Mouse (Mus musculus) kidney, adult 11 months (tissue): ENCODE data around the gene Scrn1.

Experiments used
- DNase-seq: peaks from one replicate; pipeline ENCODE4 v3.0.0; 2022

Scrn1 gene

DNA sequence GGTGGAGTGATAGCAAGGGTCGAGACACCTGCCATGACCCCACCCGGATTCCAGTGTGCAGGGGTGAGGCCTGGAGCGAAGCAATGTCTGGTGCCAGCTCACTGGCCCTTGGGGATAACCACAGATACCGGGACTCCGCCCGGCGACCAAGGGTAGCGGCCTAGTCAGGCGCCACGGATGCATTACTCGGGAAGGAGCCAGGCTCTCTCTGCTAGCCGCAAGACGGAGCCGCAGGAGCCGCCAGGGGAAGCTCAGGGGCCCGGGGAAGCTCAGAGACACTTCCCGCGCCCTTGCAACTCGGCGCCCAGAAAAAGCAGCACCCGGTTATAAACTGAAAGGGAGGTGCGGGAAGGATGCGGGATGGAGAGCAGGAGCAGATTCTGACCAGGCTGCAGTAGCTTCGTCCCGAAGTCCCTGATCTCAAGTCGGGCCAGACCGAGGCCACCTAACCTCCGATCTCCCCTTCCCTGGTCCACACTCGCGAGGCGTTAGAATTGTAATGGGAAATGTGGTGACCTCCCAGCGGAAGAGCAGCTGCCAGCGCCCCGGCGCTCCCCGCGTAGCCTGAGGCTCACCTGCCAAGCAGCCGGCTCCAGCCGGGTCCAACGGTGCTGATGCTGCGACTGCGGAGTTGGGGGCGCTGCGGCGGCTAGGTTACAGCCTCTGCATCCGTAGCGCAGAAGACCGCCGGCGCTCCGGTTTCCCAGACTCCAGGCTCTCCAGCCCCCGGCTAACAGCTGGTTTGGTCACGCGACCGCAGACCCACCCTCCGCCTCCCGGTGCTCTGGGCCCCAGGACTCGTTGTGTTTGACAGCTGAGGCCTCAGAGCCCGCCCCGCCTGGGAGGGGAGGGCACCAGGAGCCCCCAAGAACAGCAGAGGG lies at the start of gene Scrn1:
Scrn1 (minus strand) TSS at position 825 of the 881 bp plus-strand sequence.
- DNase-seq = peak; percentile 21

DNA sequence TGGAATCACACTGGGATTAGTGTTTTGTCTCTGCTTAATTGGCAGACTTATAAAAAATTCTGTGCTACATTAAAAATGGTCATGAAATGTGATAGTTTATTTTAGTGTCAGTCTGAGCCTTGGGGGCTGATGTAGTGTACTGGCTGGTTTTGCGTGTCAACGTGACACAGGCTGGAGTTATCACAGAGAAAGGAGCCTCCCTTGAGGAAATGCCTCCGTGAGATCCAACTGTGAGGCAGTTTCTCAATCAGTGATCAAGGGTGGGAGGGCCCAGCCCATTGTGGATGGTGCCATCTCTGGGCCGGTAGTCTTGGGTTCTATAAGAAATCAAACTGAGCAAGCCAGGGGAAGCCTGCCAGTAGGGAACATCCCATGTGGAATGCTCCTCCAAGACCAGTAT lies 40.0 kb upstream of the Scrn1 start:
- DNase-seq = no peak

DNA sequence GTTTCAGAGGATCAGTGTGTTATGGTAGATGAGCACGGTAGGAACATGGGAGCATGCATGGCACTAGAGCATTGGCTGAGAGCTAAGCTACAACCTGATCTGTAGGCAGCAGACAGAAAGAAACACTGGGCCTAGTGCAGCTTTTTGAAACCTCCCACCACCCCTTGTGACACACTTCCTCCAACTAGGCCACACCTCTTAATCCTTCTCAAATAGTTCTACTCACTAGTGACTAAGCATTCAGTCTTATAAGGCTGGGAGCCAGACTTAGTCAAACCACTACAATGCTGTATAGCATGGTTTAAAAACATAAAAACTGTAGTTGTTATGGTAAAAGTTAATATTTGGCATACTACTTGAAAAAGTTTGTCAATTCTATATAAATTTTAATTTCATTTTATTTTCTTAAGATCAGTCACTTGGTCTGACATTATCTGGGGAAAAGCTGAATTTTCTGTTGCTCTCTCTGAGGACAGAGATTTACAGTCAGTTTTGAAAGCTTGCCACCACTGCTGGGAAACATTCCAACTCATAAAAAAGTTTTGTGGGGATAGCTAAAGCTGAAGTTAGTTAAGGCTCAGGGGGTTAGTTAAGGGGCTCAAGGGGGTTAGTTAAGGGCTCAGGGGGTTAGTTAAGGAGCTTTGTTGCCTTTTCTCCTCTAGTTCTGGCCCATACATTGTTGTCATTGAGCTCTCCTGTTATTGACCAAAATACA lies 37.9 kb upstream of the Scrn1 start:
- DNase-seq = no peak

DNA sequence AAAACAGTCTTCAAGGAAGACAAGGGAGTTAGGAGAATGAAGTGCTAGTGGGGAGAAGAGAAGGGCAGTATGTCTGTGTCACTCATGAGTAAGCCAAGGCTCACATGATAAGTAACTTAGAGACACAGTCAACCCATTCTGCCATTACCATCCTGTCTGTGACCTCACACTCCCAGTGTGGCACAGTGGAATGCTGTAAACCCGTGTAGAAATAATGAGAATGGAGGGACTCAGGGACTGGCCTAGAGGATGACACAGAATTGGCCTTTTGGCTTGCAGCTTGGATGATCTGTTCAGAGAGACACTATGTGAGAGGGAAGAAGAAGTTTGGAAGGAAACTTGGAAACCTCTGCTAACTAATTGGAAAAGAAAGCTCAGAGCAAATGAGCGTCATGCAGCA lies 36.6 kb upstream of the Scrn1 start:
- DNase-seq = no peak

DNA sequence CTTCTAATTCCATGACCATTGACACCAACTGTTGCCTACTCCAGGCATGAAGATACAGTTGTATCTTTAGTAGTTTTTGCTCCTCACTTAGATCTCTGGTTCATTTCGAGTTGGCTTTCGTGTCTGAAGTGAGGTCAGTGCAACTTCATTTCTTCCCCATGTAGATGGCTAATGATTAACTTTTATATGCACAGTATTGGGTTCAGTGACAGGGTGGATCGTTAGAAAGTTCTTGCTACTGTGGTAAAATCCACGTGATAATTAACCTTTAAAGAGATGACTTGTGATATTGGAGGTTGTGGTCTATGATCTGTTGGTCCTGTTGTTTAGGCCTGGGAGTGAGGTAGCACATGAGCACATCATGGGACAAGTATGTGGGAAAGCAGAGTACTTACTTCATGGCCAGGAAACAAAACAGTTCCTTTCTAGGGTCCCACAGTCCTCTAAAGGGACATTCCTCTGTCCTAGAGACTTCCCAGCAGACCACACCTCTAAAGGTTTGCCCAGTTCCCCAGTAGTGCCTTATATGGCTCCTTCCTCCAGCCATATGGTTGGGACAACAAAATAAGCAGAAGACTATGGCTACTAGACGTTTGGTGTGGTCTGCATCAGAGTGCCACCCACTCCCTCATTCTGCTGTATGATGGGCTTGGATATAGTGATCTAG lies 34.5 kb upstream of the Scrn1 start:
- no peak for DNase-seq

DNA sequence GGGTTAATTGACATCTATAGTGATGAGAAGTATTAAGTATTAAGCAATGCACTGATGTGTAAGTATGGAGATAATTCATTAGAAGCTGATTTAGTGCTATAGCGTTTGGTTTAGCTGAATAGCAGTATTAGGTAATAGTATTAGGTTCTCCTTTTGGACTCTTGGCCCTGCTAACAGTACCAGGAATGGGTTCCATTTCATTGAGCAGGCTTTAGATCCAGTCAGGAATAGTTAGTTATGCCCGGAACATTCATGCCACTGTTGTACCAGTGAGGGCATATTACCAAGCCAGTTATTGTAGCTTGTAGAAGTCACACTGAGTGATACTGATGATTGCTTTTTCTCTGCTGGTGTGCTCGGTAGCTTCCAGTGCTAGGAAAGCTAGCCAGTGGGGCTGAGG lies 31.4 kb upstream of the Scrn1 start:
- DNase-seq = peak; percentile 22

DNA sequence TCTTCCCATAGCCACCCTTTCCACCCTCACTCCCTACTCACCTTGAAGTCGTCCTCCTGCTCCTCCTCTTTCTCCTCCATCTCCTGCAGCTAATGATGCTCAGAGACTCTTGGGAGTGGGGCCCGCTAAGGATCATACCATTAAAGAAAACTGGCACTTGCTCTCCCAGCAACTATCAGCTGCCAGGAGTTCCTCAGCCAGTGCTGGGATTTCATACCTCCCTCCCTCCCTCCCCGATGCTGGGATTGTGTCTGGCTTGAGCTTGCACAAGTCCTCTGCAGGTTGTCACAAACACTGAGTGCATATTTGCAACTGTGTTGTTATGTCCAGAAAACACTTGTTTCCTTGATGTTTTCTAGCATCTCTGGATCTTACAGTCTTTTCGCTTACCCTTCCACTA lies 30.9 kb upstream of the Scrn1 start, which contains the start of gene Fkbp14:
Fkbp14 (minus strand) TSS at position 101 of the 400 bp plus-strand sequence.
- no peak for DNase-seq

DNA sequence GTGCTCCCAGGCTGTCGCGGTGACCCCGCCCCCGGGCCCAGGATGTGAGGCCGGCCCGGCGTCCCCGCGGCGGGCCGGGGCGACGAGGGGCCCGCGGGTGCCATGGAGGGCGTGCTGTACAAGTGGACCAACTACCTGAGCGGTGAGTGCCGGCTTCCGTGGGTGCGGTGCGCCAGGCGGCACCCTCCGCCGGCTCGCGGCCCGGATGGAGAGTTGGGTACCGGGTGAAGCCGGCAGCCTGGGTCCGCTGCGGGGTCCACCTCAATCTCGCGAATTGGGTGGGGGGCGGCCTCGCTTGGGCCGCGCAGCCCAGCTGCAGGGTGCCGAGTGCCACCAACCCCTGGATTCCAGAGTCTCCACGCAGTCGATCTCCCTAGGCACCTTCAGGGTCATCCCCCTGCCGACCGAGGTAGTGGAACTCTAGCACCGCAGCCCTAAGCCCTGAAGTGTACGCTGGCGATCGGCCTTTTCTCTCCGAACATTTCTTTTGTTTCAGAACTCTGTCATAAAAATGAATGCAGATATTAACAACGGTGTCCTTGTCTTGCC lies 29.1 kb upstream of the Scrn1 start:
- DNase-seq = no peak

DNA sequence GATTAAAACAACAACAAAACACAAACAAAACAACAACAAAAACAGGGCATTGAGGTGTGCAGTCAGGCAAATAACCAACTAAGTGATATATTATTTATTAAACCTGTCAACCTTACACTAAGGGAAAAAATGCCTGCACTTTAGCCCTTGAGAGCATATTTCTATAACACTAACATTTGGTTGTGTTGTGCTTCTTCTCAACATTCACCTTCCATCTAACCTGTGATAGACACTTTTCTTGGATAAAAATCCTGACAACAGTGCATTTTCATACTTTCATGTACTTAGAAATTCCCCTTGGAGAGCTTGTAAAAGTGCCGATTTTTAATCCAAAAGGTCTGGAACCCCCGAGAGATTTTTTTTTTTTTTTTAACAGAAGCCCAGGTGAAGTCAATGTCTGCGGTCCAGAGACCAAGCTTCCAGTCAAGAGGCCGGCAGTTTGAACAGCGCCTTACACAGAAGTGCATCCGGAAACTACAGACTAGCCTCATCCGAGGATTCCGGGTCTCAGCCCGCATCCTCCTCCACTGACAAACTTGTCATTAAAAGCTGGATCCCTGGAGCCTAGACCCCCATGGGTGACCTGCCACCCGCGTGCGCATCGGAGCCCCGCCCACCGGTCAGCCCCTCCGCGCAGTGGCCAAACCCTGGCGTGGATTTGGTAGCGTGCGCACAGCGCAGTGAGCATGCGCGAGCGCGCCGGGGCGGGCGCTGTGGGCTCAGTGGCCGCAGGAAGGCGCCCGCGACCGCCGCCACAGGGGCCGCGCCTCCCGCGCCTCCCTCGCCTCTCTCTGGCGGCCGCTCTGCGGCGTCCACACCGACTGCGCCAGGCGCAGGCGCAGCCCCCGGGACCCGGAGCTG lies 28.4 kb upstream of the Scrn1 start, which contains the start of gene Plekha8:
Plekha8 (plus strand) TSS at position 643 of the 861 bp plus-strand sequence.
- DNase-seq = peak; percentile 90

DNA sequence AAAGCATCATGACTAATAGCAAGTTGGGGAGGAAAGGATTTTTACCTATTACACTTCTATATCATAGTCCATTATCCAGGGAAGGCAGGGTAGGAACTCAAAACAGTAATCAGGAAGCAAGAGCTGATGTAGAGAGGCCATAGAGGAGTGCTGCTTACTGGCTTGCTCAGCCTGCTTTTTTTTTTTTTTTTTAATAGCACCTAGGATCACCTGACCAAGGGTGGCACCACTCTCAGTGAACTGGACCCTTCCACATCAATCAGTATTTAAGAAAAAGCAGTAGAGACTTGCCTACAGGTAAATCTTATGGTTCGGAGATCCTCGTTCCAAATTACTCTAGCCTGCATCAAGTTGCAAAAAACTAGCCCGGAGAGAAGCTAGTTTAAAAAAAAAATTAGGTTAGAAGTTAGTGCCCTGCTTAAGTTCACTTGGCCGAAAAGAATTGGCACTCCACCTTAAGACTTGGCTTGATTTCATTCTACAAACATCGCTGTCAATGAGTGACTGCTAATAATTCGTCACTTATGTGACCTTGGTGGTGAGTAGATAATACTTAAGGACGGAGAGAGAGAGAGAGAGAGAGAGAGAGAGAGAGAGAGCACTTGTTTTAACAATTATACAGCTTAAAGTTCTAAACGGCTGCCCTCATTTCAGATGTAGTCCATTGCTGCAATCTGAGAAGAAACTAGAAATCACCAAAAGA lies 27.6 kb upstream of the Scrn1 start:
- peak; percentile 36 for DNase-seq

DNA sequence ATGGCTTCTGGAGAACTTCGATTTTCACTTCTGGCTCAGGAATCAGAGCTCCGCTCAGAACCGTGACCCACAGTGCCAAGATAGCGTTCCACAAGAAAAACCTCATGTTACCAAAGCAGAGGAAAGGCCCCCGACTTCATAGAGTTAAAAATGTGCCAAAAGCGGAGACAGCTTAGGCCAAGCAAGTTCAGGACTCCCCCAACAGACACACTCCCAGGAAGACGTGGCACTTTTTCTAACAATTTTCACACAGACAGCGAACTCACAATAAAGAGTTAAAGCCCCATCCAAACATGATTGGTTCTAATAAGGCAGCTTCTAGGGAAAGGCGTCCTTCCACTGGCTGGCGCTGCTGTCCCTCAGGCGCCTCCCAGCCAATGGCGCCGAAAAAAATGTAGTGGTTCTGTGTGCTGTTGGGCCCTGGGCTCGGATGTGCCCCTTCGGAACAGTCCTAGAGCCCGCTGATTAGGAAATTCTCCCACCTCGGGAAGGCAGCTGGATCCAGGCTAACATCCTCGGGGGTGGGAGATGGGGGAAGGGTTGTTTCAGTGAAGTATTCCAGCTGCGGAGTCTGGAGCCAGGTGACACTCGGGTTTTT lies 26.7 kb upstream of the Scrn1 start:
- peak; percentile 96 for DNase-seq

DNA sequence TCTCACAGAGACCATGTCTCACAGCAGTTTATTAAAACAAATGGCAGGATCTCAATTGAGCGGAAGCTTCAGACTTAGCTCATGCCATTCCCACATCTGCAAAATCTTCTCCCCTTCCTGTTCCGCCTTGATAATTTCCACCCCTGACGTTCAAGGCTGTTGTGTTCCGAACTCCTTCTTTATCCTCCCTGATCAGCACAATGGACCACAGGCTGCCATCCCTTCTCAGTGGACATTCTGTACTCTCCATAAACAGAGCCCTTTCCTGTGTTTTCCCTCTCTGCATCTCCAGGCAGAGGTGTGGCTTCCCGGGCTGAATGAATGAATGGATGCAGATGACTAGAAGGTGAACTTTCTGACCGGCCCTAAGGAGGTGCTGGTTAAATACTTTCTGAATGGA lies 25.5 kb upstream of the Scrn1 start:
- no peak for DNase-seq

DNA sequence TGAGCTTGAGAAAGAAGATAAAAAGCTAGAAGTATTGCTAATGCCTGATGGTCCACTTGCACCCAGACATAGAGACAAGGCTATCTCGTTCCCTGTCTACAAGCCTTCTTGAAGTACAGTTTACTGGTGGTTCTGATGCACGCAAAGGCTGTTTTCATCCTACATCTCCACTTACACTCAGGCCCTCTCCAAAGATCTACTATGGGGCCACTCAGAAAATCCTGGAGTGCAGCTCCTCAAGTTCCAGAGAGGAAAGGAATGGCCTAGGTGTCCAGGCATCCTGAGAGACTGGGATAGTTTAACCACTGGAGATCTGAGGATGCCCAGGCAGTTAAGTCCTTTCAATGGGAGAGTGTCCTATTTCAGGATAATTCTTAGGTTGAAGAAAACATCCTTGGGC lies 24.4 kb upstream of the Scrn1 start:
- DNase-seq = no peak

DNA sequence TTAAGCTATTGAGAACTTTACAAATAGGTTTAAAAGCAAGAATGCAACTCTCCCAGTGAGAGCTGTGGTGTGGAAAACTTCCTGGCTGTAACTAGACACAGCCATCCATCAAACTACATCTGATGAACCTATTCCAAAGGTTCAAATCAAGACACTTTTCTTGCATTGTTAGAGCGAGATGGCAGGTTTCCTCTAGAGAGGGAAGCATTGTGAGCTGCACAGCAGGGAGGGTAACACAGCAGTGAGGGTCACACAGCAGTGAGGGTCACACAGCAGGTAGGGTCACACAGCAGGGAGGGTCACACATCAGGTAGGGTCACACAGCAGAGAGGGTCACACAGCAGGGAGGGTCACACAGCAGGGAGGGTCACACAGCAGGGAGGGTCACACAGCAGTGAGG lies 21.9 kb upstream of the Scrn1 start:
- DNase-seq = no peak

DNA sequence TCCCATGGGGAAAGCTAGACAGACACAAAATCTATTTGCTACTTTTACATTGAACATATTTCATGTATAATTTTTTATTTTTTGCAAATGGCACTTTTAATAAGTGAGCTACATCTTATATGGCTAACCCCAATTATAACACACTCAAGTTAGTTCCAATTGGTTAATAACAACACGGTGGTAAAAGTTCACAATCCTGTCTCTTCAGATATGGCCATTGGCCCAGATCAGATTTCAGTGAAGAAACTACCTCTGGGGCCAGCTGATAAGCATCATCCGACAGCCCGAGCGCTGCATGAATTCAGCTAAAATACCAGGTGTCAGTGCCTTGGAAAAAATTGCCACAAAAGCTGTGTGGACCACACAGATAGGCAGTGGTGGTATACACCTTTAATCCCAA lies 21.4 kb upstream of the Scrn1 start:
- no peak for DNase-seq

DNA sequence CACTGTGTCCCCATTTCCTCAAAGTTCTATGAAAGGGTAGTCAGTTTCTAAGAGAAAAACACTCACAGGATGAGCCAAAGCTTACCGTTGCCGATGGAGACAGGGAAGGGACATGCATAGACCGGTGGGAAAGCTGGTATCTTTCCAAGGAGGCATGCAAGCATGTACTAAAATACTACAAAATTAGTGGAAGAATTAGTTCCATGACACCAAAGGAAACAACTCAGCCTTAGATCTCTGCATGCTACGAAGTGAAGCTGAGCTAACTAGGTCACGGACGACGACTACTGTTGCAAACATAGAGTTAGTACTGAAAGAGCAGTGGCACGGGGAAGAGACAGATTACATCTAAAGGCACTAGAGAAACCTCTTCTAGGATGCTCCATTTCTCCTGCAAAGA lies 20.6 kb upstream of the Scrn1 start:
- no peak for DNase-seq

DNA sequence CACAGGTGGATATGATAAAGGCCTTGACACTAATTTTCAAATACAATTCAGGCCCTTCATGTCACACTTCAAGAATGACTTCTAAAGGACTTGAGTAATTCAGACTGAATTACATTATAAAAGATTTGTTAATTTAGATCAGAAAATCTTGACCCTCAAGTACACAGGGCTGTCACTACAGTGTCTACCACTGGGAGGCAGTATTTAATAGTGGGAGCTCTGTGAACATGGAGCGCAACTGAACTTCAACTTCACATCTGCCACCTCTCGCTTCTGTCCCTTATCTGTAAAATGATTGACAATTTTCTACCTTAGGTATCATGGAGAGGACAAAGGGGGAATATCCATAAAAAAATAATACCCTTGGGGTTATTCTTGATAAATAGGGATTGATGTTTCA lies 19.9 kb upstream of the Scrn1 start:
- no peak for DNase-seq

DNA sequence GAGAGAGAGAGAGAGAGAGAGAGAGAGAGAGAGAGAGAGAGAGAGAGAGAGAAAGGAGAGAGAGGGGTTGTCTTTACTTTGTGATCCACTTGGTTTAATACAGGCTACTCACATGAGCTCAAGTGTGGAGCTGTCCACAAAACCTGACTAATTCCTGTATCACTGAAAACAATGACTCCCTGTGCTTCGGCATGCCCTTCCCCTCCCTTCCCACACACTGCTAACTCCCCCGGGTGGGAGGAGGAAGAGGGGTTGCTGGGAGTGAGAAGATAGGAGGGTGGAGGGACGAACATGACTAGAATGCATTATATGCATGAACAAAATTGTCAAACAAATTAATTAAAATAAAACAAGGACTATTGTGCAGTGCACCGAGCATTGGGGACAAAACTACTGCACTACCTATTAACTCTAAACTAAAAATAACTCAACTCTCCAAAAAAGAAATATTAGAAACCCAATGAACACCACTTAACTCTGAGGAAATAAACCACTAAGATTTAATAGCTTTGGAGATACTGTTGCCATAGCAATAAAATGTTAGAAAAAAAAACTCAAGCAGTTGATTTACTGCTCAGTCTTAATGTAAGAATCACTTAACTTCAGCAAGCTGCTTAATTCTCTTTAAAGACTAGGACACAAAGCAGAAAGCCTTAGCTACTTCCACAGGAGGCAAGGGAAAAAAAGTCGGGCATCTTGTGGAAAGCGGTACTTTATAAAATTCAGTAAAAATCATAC lies 7.1 kb upstream of the Scrn1 start:
- DNase-seq = no peak

DNA sequence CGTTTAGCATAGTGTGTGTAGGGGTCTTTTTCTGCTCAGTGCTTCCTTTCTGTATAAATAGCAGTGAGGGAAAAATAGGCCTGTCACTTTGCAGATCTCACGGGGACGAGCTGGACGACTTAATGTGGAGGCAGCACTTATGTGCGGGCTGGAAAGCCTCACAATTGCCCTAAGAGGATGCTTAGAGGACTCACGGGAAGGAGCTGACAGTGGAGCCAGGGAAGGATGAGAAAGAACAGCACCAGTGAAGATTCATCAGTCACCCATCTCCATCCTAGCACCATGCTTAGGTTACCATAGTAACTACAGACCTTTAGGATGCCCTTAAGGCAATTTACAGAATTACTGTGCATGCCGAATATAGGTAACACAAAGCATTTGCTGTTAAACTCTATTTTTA lies 3.5 kb upstream of the Scrn1 start:
- DNase-seq = no peak

DNA sequence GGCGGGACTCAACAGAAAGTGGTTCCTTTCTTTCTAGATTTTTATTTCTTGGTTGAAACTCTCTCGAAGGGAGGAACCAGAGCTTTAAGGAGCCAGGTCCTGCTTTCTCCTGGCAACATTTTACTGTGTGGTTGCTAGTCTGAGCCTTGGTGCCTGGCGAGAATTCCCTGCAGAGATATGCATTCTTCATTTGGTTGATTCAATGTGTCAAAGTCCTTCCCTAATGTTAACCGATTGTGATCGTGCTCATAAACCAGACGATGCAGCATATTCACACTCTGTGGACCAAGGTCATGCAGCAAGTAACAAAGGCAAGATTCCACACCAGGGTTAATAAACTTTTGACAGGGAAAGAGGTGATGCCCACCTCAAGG lies 244 bp upstream of the Scrn1 start:
- no peak for DNase-seq

DNA sequence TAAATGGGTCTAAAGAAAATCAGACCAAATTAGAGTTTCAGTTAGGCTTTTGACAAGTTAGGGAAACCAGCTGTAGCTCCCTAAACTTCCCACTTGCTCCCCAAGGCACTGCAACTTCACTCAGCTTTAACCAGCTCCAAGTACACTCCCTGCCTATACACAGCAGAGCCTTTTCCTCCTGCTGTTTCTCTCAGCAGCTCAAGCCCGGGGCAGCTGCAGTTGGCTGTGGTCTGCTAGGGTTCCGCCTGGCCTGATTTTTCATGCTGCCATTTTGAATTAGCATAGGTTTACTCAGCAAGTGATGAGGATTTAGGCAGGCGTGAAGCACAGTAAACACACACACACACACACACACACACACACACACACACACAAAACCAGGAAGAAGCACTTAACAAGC lies 1.3 kb downstream of the Scrn1 start:
- DNase-seq = no peak
